Mouse (Mus musculus): ENCODE results near the gene Ifitm2. TPM values are rescaled to one million over a fixed set of nuclear protein-coding genes. Genes with fewer than 3 reads are reported as not detected.

The Ifitm2 gene
- polyA plus RNA-seq, 2 experiments from 2014 or later = 39.6 to 46.5 TPM

- ATAC-seq = no peak
Measured at GRCm38 (mm10) chr7:140942341-140942740, 13.4 kb downstream of the Ifitm2 start.

- peak; percentile 85 for ATAC-seq
Measured at GRCm38 (mm10) chr7:140941222-140942051, 14.3 kb downstream of the Ifitm2 start, which contains the start of gene Pgghg. Pgghg (plus strand) TSS chr7:140941391.

GRCm38 (mm10) chr7:140939669-140940171, 16.1 kb downstream of the Ifitm2 start:
- no peak for ATAC-seq

GRCm38 (mm10) chr7:140938896-140939295, 16.9 kb downstream of the Ifitm2 start:
- ATAC-seq = no peak

- no peak for ATAC-seq
Measured at GRCm38 (mm10) chr7:140938436-140938835, 17.4 kb downstream of the Ifitm2 start.

- no peak for ATAC-seq
Measured at GRCm38 (mm10) chr7:140927181-140927580, 28.6 kb downstream of the Ifitm2 start.

GRCm38 (mm10) chr7:140923070-140923775, 32.6 kb downstream of the Ifitm2 start:
- ATAC-seq = no peak

- no peak for ATAC-seq
Measured at GRCm38 (mm10) chr7:140922398-140923069, 33.3 kb downstream of the Ifitm2 start.

GRCm38 (mm10) chr7:140921225-140921975, 34.4 kb downstream of the Ifitm2 start:
- no peak for ATAC-seq

- no peak for ATAC-seq
Measured at GRCm38 (mm10) chr7:140920418-140921029, 35.3 kb downstream of the Ifitm2 start, which contains the start of gene Nlrp6. Nlrp6 (plus strand) TSS chr7:140920902.

GRCm38 (mm10) chr7:140919911-140920310, 35.9 kb downstream of the Ifitm2 start:
- no peak for ATAC-seq

- no peak for ATAC-seq
Measured at GRCm38 (mm10) chr7:140914031-140914690, 41.6 kb downstream of the Ifitm2 start.

GRCm38 (mm10) chr7:140912846-140913482, 42.8 kb downstream of the Ifitm2 start:
- ATAC-seq = no peak

- no peak for ATAC-seq
Measured at GRCm38 (mm10) chr7:140912293-140912692, 43.5 kb downstream of the Ifitm2 start.

GRCm38 (mm10) chr7:140908634-140909107, 47.1 kb downstream of the Ifitm2 start:
- peak; percentile 94 for ATAC-seq

GRCm38 (mm10) chr7:140908181-140908580, 47.6 kb downstream of the Ifitm2 start:
- no peak for ATAC-seq

GRCm38 (mm10) chr7:140907697-140908096, 48.1 kb downstream of the Ifitm2 start:
- ATAC-seq = no peak

- ATAC-seq = no peak
Measured at GRCm38 (mm10) chr7:140907131-140907530, 48.7 kb downstream of the Ifitm2 start.

GRCm38 (mm10) chr7:140905642-140906081, 50.1 kb downstream of the Ifitm2 start:
- ATAC-seq = no peak

Data from CD4-positive, CD25-positive, alpha-beta regulatory T cell, adult 4 months (primary cell).